Mouse (Mus musculus) cerebellum, postnatal 10 days (tissue): Measurements from ENCODE around the gene Gimap8.

Source experiments
- DNase-seq, 2 experiments: peaks; one replicate each; pipeline ENCODE4 v3.0.0; 2021; ENCODE audit warnings: mixed read lengths in 2 of 2

The Gimap8 gene

DNA sequence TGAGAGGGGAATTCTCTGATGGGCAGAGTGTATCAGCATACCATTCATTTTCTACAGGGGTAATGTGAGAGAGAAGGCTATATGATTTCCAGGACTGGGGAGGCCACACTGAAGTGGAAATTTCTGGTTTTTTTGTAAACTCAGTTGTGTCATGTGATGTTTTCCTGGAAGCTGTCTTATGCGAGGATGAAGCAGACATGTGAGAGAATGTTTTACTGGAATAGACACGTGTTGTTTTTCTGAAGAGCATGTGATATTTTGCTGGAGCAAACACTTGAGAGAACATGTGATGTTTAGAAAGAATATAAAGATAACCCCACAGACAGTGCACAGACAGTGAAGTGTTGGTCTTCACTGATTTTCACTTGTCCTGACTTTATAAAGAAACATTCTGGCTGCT, 8.5 kb upstream of the Gimap8 start:
- no peak for DNase-seq

DNA sequence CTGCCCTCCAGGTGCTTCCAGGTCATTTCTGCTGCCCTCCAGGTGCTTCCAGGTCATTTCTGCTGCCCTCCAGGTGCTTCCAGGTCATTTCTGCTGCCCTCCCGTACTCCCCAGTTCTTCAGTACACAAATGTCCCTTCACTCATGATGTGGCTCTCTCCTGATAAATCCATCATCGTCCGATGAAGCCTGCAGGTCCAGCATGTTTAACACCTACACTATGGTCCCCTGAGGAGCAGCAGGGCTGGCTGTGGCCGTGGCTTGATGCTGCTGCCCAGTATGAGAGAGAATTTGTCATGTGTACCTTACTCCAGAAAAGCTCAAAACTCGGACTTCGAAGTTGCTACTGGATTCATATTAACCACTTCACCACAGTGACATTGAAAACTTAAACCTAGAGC, 5.6 kb upstream of the Gimap8 start:
- no peak for DNase-seq

- peak; percentile 72 to 87 for DNase-seq
Measured at GRCm38 (mm10) chr6:48642764-48643292, 4.2 kb upstream of the Gimap8 start.

DNA sequence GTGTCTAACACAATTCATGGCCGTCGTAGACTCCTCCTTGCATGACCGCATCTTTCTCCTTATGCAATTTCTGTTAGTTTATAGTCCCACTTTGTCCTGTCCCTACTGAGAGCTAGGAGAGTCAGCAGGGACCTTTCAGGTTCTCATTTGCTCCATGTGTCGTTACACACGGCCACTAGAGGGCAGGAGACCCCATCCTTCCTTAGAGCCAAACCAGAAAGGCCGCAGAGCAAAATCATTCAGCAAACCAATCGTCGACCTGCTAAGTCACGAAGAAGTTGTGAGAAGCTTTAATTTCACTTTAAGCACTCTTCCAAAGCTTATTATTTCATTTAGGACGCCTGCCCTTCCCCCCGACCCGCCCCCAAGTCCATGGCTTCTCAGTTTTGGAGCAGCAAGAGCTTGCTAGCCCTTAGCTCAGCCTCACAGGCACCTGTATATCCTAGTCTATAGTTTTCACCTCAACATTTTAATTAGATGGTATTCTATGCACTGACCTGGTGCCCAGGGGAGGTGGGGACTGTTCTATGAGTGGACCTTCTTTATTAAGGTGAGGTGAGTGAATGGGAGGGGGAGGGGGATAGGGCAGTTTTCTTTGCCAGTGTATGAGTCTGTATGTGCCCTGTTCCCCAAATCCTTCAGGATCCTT, 1.2 kb upstream of the Gimap8 start:
- peak; percentile 83 to 86 for DNase-seq

- DNase-seq, result no peak
Measured at GRCm38 (mm10) chr6:48646309-48646690, 734 bp upstream of the Gimap8 start.

GRCm38 (mm10) chr6:48647611-48648010, 577 bp downstream of the Gimap8 start:
- no peak for DNase-seq

- DNase-seq, result no peak
Measured at GRCm38 (mm10) chr6:48648779-48649178, 1.7 kb downstream of the Gimap8 start.

GRCm38 (mm10) chr6:48650041-48650440, 3.0 kb downstream of the Gimap8 start:
- no peak for DNase-seq

- DNase-seq, result no peak
Measured at GRCm38 (mm10) chr6:48658721-48659120, 11.7 kb downstream of the Gimap8 start.

GRCm38 (mm10) chr6:48664750-48665149, 17.7 kb downstream of the Gimap8 start:
- DNase-seq, result no peak

DNA sequence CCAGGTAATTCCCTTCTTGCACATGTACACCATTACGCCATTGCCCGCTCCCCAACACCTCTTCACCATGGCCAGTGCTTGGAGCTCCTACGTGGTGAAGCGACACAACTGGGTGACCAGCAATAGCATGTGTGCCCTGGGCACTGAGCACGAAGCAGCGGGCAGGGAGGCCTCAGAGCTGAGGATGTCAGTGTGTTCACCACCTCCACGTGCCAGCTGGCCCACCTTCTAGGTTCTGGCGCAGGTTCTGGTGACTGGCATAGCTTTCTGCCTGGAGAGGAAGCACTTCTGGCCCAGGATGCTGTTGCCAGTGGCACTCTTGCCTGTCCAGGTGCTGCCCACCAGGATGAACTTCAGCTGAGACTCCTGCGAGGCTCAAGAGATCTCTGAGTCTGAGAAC, 18.4 kb downstream of the Gimap8 start:
- DNase-seq, result peak; percentile 39 to 50

DNA sequence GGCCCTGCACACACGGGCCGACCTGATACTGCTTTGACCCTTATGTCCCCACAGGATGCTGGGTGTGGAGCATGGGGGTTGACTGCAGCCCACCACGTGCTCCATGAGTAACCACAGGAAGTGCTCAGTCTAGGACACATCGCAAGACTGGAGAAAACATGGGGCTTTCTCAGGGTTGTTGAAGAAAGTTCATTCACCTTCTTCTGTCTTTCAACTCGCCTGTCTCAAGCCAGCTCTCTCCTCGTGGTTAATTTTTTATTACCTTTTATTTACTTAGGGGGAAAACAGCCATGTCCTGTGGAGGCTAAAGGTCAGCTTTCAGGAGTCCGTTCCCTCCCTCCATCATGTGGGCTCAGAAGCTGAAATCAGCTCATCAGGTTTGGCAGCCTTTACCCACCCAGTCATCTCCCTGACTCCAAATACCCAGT, 19.1 kb downstream of the Gimap8 start:
- DNase-seq, result no peak

DNA sequence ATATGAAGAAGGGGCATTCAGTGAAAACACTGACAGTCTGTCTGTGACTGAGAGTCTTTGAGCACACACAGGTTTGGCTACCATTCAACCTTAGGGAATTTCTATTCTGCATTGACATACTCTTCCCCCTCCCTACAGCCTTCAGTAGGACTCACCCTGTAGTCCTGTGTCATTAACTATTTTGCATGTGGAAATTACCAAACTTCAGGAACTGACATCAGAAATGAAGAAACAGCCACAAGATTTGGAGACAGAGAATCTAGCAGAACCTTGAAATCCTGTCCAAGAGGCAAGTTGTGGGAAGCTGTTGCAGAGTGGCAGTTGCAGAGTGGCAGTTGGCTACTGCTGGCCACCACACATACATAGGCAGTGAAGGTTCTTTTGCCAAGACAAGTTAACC, 21.0 kb downstream of the Gimap8 start:
- no peak for DNase-seq

DNA sequence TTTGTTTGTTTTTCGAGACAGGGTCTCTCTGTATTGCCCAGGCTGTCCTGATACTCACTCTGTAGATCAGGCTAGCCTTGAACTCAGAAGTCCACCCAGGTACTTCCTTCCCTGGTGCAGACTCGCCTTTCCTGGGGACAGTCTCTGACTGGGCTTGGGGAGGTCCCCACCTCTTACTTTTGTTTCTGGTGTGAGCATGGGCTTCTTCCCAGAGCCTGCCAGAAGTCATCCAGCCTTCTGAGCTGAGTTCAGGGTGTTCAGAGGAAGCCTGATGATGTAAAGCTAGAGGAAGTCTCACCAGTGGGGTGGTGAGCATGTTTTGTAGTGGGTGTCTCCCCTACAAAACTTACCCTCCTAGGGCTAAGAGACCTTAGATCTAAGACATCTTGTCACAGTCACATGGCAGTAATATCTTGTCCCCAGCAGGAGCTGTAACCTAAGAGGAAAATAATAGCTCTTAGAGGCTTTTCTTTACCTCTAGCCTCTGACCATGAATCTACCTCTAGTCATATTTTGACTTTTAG, 22.5 kb downstream of the Gimap8 start:
- DNase-seq, result no peak

- DNase-seq, result no peak
Measured at GRCm38 (mm10) chr6:48674291-48675058, 27.4 kb downstream of the Gimap8 start.

GRCm38 (mm10) chr6:48675400-48675930, 28.4 kb downstream of the Gimap8 start:
- no peak for DNase-seq

- DNase-seq, result no peak
Measured at GRCm38 (mm10) chr6:48675931-48676859, 29.2 kb downstream of the Gimap8 start, which contains the start of gene Gimap9. Gene Gimap9 (plus strand): TSS chr6:48676129.

DNA sequence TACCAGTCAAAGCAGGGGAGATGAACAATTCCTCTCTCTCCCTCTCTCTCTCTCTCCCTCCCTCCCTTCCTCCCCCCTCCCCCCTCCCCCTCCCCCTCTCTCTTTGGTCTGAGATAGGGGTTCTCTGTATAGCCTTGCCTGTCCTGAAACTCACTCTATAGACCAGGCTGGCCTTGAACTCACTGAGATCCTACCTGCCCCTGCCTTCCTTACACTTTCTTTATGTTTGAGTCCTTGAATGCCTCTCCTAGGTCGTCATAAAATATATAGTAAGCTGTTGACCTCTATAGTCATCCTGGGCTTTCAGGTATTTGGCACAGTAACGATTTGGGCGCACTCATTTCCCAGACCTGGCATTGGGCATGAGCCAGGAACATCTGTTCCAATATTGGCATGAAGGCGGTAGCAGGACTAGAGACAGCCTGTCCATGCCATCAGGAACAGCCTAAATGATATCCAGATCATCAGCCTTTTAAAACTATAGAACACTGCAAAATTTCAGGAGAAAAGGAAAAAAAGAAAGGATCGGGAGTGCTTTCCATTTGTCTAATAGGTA, 29.9 kb downstream of the Gimap8 start:
- peak in 1 of 2 experiments; percentile 16 for DNase-seq

GRCm38 (mm10) chr6:48677492-48678345, 30.7 kb downstream of the Gimap8 start:
- no peak for DNase-seq

DNA sequence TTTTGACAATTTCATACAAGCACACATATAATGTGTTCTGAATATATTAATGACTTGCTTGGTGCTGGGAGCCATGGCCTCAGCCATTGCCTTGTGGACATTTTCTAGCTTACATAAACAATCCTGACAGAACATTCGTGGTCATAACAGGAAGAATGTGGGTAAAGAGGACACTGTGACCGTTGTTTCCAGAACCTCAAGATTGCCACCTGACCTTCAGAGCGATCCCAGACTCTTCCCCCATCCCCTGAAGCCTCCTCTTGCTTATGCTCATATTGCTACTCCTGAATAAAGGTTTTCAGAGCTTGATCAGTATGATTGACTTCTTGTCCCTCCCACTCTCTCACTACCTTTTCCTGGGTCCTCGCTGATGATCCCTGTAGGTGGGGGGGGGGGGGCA, 31.4 kb downstream of the Gimap8 start:
- DNase-seq, result no peak

GRCm38 (mm10) chr6:48679701-48680100, 32.7 kb downstream of the Gimap8 start:
- no peak for DNase-seq
